Mouse (Mus musculus) G1E (cell line): ENCODE measurements around the gene Brca2. TPM values are rescaled to one million over a fixed set of nuclear protein-coding genes. Genes with fewer than 3 reads are reported as not detected.

Experiments
- ATAC-seq: 2 replicates; pipeline ENCODE4 v1.8.0; 2016; ENCODE audit warnings: mild to moderate bottlenecking; ENCODE audit not compliant: insufficient number of reproducible peaks, poor library complexity, low FRiP score, severe bottlenecking; ENCODE audit errors: extremely low read depth
- DNase-seq: peaks from one replicate; pipeline ENCODE4 v3.0.0; 2012; ENCODE audit warnings: low spot score
- H3K27me3 ChIP-seq: 2 replicates; pipeline ENCODE4 v1.6.1; 2012; ENCODE audit warnings: mild to moderate bottlenecking, low read length, inconsistent platforms; ENCODE audit not compliant: insufficient read depth
- H3K36me3 ChIP-seq: replicated peaks from 2 replicates; pipeline ENCODE3; 2012; ENCODE audit warnings: mild to moderate bottlenecking, inconsistent platforms
- H3K4me1 ChIP-seq: 2 replicates; pipeline ENCODE4 v1.6.1; 2012; ENCODE audit warnings: low read depth, low read length, inconsistent platforms, mixed read lengths; ENCODE audit not compliant: insufficient read depth
- H3K4me3 ChIP-seq: 2 replicates; pipeline ENCODE4 v1.5.1; 2012; ENCODE audit warnings: low read depth, mild to moderate bottlenecking, inconsistent platforms, low read length, moderate library complexity, mixed read lengths
- H3K9me3 ChIP-seq: replicated peaks from 2 replicates; pipeline ENCODE4 v1.6.1; 2012; ENCODE audit warnings: inconsistent platforms
- CTCF ChIP-seq: IDR thresholded peaks from 2 replicates; pipeline ENCODE4 v1.5.1; 2012; ENCODE audit warnings: low read depth, low read length, inconsistent platforms, mixed read lengths
- GATA1 ChIP-seq: IDR thresholded peaks from 2 replicates; pipeline ENCODE4 v1.6.1; 2012; ENCODE audit warnings: borderline replicate concordance, low read length, inconsistent platforms, mixed read lengths
- GATA2 ChIP-seq: IDR thresholded peaks from 2 replicates; pipeline ENCODE4 v1.6.1; 2012; ENCODE audit warnings: low read depth, low read length, inconsistent platforms, borderline replicate concordance
- POLR2AphosphoS5 ChIP-seq: IDR thresholded peaks from 2 replicates; pipeline ENCODE4 v1.6.1; 2012; ENCODE audit warnings: low read depth, low read length, inconsistent platforms; ENCODE audit not compliant: insufficient replicate concordance
- TAL1 ChIP-seq: conservative IDR thresholded peaks from 2 replicates; pipeline ENCODE4 v1.6.1; 2012; ENCODE audit warnings: low read depth, low read length, inconsistent platforms, mixed read lengths
- polyA plus RNA-seq: library from polyadenylated mRNA; stranded (reverse); fragments of >175 nt; gene quantifications from 2 replicates; pipeline ENCODE4 v1.2.3, GENCODE M21; 2012
- total RNA-seq, 2 experiments: library from RNA; stranded (forward) in 1 of 2; stranded (reverse) in 1 of 2; fragments of 200-1000 nt in 1 of 2; fragments of >200 nt in 1 of 2; fragmentation: Nextera tagmentation in 1 of 2; gene quantifications; 2 replicates each; pipeline ENCODE4 v1.2.3; 2014 to 2017

The Brca2 gene
- total and polyA plus RNA-seq, 3 experiments, result 9.0 to 104 (median 39.7) TPM

DNA sequence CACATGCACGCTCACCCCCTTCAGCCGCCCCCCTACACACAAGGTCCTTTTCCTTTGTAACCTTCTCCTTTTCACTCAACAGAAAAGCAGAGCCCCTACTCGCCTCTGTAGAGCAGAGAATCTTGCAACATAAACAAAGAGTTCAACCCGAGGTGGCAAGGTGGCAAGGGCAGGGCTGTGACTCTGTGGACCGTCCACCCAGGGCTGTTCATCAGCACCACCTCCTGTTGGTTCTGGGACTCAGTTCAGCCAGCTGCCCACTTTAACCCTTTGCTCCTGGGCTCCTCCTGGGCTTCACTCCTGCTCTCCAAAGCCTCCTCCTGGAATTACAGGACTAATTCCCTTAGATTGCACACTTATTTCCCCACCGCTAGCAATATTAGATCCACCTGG, 61.9 kb downstream of the Brca2 start:
- H3K27me3 ChIP-seq, result peaks cover 8% of the 10 kb centered on the region; the same call in 1 of the 2 replicates
- H3K36me3 ChIP-seq, result no peaks in the 10 kb centered on the region
- ATAC-seq (no peak), DNase-seq (no peak)
- H3K4me3 ChIP-seq, result no peak overlapping the region
- peaks cover 8% of the 10 kb centered on the region for H3K4me1 ChIP-seq
- no peaks in the 10 kb centered on the region for H3K9me3 ChIP-seq
- no peak for TF ChIP-seq GATA1

DNA sequence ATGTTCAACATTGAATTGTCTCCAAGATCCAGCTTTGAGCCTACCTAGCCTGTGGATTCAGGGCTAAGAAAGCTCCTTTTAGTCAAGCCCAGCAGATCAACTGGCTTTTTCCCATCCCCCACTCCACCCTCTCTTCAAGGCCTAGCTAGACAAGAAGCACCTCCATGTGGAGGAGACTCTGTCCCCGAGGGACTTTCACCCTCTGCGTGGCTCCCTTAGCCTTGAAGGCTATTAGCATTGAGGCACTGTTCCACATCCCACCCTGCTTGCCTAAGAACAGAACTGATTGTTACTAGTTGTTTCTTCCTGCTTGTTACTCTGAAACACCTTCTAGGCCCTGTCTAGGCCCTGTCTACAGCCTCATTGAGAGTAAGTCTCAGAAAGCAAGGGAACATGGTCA, 67.5 kb downstream of the Brca2 start:
- ATAC-seq, result no peak
- Histone ChIP-seq H3K4me1 (peaks cover 34% of the 10 kb centered on the region), H3K36me3 (peaks cover 3% of the 10 kb centered on the region), H3K27me3 (peaks cover 24% of the 10 kb centered on the region), H3K4me3 (no peak overlapping the region), H3K9me3 (peaks cover 7% of the 10 kb centered on the region)
- TF ChIP-seq TAL1 (no peak), CTCF (no peak), GATA2 (no peak), GATA1 (no peak), POLR2AphosphoS5 (no peak)
- no peak for DNase-seq

DNA sequence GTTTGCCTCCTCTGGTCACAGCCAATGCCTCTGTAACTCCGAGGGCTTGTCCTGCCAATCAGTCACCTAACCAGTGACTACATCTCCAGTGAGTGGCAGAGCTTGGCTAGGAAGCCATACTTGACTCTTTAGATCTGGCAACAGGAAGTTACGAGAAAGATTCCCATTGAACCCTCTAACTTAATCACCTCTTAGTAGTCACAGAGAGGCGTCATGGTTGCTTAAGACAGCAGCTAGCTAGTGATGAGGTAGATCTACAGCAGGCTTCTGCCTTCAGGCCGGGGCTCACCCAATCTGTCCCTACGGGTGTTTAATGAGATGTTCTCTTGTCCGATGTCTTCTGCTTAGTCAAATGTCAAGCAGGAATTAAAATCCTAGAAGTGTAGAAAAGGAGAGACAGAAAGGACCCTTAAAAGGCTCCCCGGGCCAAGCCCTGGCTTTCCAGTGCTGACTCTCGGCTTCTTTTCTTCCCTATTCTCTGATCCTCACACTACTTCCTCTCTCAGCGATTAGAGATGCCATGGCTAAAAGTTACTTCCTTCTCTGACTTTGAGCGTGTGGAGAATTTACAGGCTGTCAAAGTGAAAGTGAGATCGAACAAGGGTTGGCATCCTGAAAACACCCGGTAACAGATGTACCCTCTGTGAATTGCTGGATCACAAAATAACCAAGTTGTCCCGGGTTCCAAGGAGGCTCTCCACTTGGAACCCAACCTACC, 69.9 kb downstream of the Brca2 start:
- H3K4me1 ChIP-seq, result peaks cover 35% of the 10 kb centered on the region
- peaks cover 24% of the 10 kb centered on the region for H3K27me3 ChIP-seq
- H3K4me3 ChIP-seq, result peak overlapping the region; percentile 74; the same call in 1 of the 2 replicates
- H3K36me3 ChIP-seq, result peaks cover 3% of the 10 kb centered on the region
- peaks cover 7% of the 10 kb centered on the region for H3K9me3 ChIP-seq
- ATAC-seq (no peak), DNase-seq (peak; percentile 30)
- TF ChIP-seq GATA1 (no peak), CTCF (no peak), POLR2AphosphoS5 (no peak), TAL1 (no peak), GATA2 (no peak)

DNA sequence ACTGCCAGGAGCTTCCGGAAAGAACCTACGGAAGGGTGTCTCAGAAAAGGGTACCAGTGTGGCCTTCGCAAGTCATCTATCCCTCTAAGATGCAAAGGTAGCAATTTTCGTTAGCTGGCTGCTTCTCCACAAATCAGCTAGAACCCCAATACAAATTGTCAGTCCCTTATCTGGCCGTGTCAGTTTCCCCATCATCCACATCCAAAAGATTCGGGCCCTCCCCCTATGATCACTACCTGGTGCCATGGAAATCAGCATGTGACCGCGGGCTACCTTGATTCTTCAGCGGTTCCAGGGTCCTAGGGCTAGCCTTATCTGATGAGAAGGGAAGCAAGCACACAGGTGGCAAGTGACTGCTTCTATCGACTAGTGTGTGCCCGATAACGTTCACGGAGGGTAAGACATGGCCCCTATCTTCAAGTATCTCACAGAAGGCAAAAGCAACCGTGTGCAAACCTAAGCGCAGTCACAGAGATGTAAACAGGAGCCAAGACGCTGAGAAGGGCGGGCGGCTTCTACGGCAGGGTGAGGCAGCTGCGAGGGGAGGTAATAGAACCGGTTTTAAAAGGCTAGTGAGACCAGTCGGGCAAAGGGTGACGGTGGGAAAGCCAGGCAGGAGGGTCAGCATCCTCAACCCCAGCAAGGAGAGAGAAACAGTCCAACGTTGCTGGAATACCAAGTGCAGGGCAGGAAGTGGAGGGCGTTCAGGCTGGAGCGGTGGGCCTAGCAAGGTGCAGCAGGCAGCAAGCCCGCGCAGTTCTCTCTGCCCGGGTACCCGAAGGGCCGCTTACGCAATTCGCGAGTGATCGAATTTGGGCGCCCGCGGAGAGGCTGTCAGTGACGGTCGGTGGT, 70.7 kb downstream of the Brca2 start:
- Histone ChIP-seq H3K4me3 (peak overlapping the region; percentile 74), H3K4me1 (peaks cover 35% of the 10 kb centered on the region), H3K27me3 (peaks cover 24% of the 10 kb centered on the region), H3K9me3 (peaks cover 7% of the 10 kb centered on the region), H3K36me3 (peaks cover 3% of the 10 kb centered on the region)
- no peak; the same call in 1 of the 2 replicates for ATAC-seq
- TF ChIP-seq GATA1 (no peak), GATA2 (no peak), TAL1 (no peak), POLR2AphosphoS5 (no peak), CTCF (no peak)
- peak; percentile 14 for DNase-seq

DNA sequence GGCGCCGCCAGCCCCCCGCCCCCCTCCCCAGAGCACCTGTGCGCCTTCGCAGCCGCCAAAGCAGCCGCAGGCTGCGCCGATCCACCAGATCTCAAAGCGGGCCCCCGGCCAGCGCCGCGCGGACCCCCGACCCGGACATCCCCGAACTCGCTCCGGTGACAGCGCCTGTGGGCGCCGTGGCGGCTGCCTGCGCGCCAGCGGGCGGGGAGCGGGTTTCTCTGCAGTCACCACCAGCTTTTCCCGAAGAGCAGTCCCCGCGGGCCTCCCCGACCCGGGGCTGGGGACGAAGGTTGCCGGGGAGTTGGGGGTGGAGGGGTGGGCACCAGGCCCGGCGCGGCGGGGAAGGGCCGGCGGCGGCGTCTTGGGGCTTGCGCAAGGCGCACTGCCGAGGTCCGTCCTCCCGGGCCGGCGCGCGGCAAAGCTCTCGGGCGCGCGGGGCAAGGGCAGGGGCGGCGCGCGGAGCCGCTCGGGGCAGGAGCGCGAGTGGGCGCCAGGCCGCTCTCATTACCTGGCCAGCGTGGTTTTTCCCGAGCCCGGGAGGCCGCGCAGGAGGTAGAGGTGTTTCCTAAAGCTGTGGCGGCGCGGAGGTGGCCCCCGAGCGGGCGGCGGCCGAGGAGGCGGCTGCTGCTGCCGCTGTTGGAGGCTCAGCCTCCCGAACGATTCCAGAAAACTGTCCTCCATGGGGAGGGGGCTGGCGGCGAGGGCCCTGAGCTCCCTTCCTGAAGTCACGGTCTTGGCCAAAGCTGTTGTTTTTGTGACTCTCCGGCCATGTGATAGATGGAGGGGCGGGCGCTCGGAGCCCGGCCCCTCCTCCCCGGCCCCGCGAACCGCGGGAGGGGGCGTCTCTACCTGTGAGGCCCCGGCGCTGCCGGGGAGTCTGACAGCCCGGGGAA, 71.6 kb downstream of the Brca2 start:
- peaks cover 3% of the 10 kb centered on the region for H3K36me3 ChIP-seq
- peaks cover 7% of the 10 kb centered on the region for H3K9me3 ChIP-seq
- TF ChIP-seq POLR2AphosphoS5, result no peak
- TF ChIP-seq TAL1, result no peak
- no peak for TF ChIP-seq GATA1
- no peak for TF ChIP-seq GATA2
- TF ChIP-seq CTCF, result no peak
- peak; percentile 54 for DNase-seq
- no peak for ATAC-seq
- H3K4me1 ChIP-seq, result peaks cover 43% of the 10 kb centered on the region
- H3K27me3 ChIP-seq, result peaks cover 24% of the 10 kb centered on the region
- H3K4me3 ChIP-seq, result peak overlapping the region; percentile 74
